Mouse (Mus musculus) cerebellum, adult 2 months (tissue): ENCODE measurements around the gene Myrip.

Experiments
- CTCF ChIP-seq: fragments of 200-500 bp; IDR thresholded peaks from 2 replicates; pipeline ENCODE4 v1.5.1; 2011; ENCODE audit warnings: low read depth, mild to moderate bottlenecking, control low read depth, low read length, moderate library complexity, borderline replicate concordance; ENCODE audit not compliant: insufficient read depth
- POLR2A ChIP-seq: fragments of 200-500 bp; IDR thresholded peaks from 2 replicates; pipeline ENCODE4 v1.6.1; 2011; ENCODE audit warnings: low read length, control low read depth, borderline replicate concordance; ENCODE audit not compliant: insufficient read depth

GRCm38 (mm10) chr9:120275226-120275625, 26.1 kb upstream of the Myrip start:
- TF ChIP-seq POLR2A (no peak), CTCF (no peak)
